Mouse (Mus musculus) liver, adult 2 months (tissue): ENCODE measurements around the gene Ccdc116. TPM values are rescaled to one million over a fixed set of nuclear protein-coding genes. Genes with fewer than 3 reads are reported as not detected.

Experiments used
- DNase-seq: peaks from one replicate; pipeline ENCODE4 v3.0.0-alpha.2; 2011; ENCODE audit warnings: low read depth, low spot score; ENCODE audit errors: extremely low read depth
- H3K27ac ChIP-seq: fragments of 200-500 bp; replicated peaks from 2 replicates; pipeline ENCODE4 v1.5.1; 2012; ENCODE audit warnings: low read depth, mild to moderate bottlenecking, control low read depth, inconsistent platforms, low read length; ENCODE audit not compliant: insufficient read depth
- H3K27me3 ChIP-seq: fragments of 200-500 bp; 2 replicates; pipeline ENCODE4 v1.6.1; 2012; ENCODE audit warnings: mild to moderate bottlenecking, moderate library complexity, low read length, inconsistent platforms; ENCODE audit not compliant: control insufficient read depth, insufficient read depth
- H3K36me3 ChIP-seq: fragments of 200-500 bp; 2 replicates; pipeline ENCODE4 v1.6.1; 2012; ENCODE audit warnings: low read length, inconsistent platforms; ENCODE audit not compliant: control insufficient read depth, insufficient read depth
- H3K4me1 ChIP-seq: fragments of 200-500 bp; 2 replicates; pipeline ENCODE4 v1.6.1; 2011; ENCODE audit warnings: low read length; ENCODE audit not compliant: control insufficient read depth, insufficient read depth
- H3K4me3 ChIP-seq: fragments of 200-500 bp; 2 replicates; pipeline ENCODE4 v1.5.1; 2011; ENCODE audit warnings: low read depth, mild to moderate bottlenecking, control low read depth, low read length, moderate library complexity; ENCODE audit not compliant: insufficient read depth
- H3K79me2 ChIP-seq: fragments of 200-500 bp; 2 replicates; pipeline ENCODE4 v1.6.1; 2012; ENCODE audit warnings: inconsistent platforms, mild to moderate bottlenecking, low read length, moderate library complexity; ENCODE audit not compliant: control insufficient read depth, insufficient read depth
- H3K9ac ChIP-seq: fragments of 200-500 bp; 2 replicates; pipeline ENCODE4 v1.6.1; 2012; ENCODE audit warnings: low read depth, mild to moderate bottlenecking, control low read depth, inconsistent platforms, low read length
- CTCF ChIP-seq: fragments of 200-500 bp; IDR thresholded peaks from 2 replicates; pipeline ENCODE4 v1.5.1; 2011; ENCODE audit warnings: low read depth, low read length, control low read depth
- POLR2A ChIP-seq: fragments of 200-500 bp; IDR thresholded peaks from 2 replicates; pipeline ENCODE4 v1.6.1; 2011; ENCODE audit warnings: low read length, control low read depth; ENCODE audit not compliant: insufficient read depth; ENCODE audit errors: extremely low read depth
- WGBS: fragments of 180-500 bp; shearing (Covaris S2); methylation state at CpG from one replicate; pipeline ENCODE4 v1.1.7; 2018; 5-methylcytosine and 5-hydroxymethylcytosine counted together
- polyA plus RNA-seq: library from polyadenylated mRNA; depleted of rRNA; stranded (reverse); fragments of >200 nt; gene quantifications from 2 replicates; pipeline ENCODE4 v1.2.3, GENCODE M21; 2012; rRNA removed
- total RNA-seq: library from RNA; depleted of rRNA; stranded (reverse); fragments of >200 nt; gene quantifications from 2 replicates; pipeline ENCODE4 v1.2.3, GENCODE M21; 2014; rRNA removed

Gene Ccdc116
- total RNA-seq = 0.07 TPM in 1 of 2 replicates, not detected in the other
- polyA plus RNA-seq = 0.05 and 0.07 TPM in 2 replicates

DNA sequence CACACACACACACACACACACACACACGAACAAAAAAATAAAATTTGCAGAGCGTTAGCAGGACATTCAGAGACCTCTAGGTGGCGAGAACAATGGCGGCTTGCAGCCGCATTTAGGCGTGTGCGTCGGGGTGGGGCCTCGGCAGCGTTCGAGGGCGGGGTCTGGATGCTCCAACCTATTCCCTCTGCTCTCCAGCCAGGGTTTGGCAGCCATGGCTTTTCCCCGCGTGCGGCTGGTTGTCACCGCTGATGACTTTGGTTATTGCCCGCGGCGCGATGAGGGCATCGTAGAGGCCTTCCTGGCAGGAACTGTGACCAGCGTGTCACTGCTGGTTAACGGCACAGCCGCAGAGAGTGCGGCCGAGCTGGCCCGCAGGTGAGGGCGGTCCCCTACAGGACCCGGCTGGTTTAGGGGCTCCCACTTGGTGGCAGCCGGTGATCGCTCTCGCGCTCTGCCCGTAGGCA lies at the start of gene Ccdc116:
Ccdc116 (minus strand) TSS at position 458 of the 464 bp plus-strand sequence.
- Histone ChIP-seq H3K36me3 (no peaks in the 10 kb centered on the region), H3K4me1 (peaks cover 7% of the 10 kb centered on the region; the same call in 1 of the 2 replicates), H3K79me2 (no peaks in the 10 kb centered on the region; the same call in 1 of the 2 replicates), H3K9ac (0 out of 2 replicates have a peak within 1 kb of the TSS, but pooled peaks have one; percentile 32), H3K4me3 (peak within 1 kb of the TSS; percentile 64), H3K27ac (no peak within 1 kb of the TSS), H3K27me3 (no peaks in the 10 kb centered on the region)
- TF ChIP-seq POLR2A = no peak
- TF ChIP-seq CTCF = peak; percentile 48
- peak; percentile 59 for DNase-seq
- WGBS = under 1% methylated on average over 34 of the region's 34 CpGs

DNA sequence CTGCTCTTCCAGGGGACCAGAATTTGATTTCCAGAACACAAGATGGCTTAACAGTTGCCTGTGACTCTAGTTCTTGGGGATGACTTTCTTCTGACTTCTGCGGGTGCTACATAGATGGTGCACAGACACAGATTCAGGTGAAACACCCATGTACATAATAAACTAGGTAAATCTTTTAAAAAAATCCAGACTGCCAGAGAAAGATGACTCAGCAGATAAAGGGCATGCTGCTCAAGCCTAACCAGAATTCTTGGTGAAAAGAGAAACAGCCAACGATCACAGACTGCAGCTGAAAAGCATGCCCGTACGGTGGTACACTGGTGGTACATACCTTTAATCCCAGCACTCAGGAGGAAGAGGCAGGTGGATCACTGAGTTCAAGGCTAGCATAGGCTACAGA lies 46.8 kb upstream of the Ccdc116 start:
- TF ChIP-seq POLR2A = no peak
- no peak for TF ChIP-seq CTCF
- peaks cover 44% of the 10 kb centered on the region for H3K79me2 ChIP-seq
- WGBS = 80% methylated on average over 4 of the region's 4 CpGs
- no peak overlapping the region for H3K9ac ChIP-seq
- H3K27me3 ChIP-seq = no peaks in the 10 kb centered on the region
- no peak for DNase-seq
- no peak overlapping the region for H3K27ac ChIP-seq
- H3K36me3 ChIP-seq = no peaks in the 10 kb centered on the region
- peaks cover 3% of the 10 kb centered on the region for H3K4me1 ChIP-seq
- H3K4me3 ChIP-seq = no peak overlapping the region

DNA sequence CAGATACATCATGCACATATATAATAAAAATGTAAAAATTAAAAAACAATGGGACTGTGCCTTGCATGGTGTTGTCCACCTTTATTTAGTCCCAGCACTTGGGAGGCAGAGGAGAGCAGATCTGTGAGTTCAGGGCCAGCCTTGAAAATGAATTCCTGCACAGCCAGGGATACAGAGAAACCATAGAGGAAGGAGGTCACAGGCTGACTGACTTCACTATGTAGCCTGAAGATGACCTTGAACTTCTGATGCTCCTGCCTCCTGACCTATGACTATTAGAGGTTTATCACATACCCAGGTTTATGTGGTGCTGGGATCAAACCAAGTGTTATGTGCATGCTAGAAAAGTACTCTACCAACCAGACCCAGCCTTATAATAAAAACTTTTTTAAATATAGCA lies 38.4 kb upstream of the Ccdc116 start:
- no peaks in the 10 kb centered on the region for H3K36me3 ChIP-seq
- H3K27ac ChIP-seq = no peak overlapping the region
- H3K4me3 ChIP-seq = no peak overlapping the region
- peak; percentile 40 for DNase-seq
- no peak for TF ChIP-seq POLR2A
- TF ChIP-seq CTCF = no peak
- no peak overlapping the region for H3K9ac ChIP-seq
- H3K4me1 ChIP-seq = peaks cover 14% of the 10 kb centered on the region; the same call in 1 of the 2 replicates
- no peaks in the 10 kb centered on the region for H3K27me3 ChIP-seq
- H3K79me2 ChIP-seq = peaks cover 28% of the 10 kb centered on the region

DNA sequence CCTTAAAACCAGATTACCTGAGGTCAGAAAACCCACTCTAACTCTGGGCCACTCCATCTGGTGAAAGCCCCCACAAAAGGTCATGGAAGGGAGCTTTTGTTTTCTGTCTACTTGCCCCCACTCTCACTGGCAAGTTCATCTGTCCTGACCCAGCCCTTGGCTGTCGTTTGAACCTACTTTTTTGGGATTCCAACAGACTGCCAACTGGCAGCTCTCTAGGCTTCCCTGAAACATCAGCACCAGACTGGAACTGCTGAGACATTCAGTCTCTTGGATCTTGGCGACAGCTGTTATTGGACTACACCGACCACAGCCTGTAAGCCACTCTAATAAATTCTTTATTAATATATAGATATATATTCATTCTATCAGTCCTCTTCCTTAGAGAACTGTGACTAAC lies 36.0 kb upstream of the Ccdc116 start:
- peaks cover 28% of the 10 kb centered on the region for H3K79me2 ChIP-seq
- WGBS = 30% methylated on average over 3 of the region's 3 CpGs
- DNase-seq = peak; percentile 53

DNA sequence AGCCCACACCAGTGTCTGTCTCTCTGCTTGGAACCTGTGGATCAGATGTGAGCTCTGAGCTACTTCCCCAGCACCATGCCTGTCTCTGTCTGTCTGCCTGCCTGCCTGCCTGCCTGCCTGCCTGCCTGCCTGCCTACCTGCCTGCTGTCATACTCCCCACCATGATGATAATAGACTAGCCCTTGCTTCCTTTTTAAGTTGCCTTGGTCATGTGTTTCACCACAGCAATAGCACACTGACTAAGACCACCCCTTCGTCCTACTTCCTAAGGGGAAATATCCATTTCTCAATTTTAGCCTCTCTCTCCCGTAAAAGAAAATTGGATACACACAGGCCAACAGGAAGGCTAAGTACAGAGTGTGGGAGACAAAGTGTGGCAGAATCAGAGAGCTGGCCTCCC lies 35.1 kb upstream of the Ccdc116 start:
- no peaks in the 10 kb centered on the region for H3K27me3 ChIP-seq
- H3K79me2 ChIP-seq = peaks cover 31% of the 10 kb centered on the region; the same call in 1 of the 2 replicates
- DNase-seq = no peak
- H3K36me3 ChIP-seq = peaks cover 3% of the 10 kb centered on the region; the same call in 1 of the 2 replicates
- H3K4me3 ChIP-seq = no peak overlapping the region
- peak overlapping the region; percentile 38 for H3K27ac ChIP-seq
- 73% methylated on average over 2 of the region's 2 CpGs for WGBS
- H3K9ac ChIP-seq = no peak overlapping the region
- TF ChIP-seq POLR2A (no peak), CTCF (no peak)
- H3K4me1 ChIP-seq = peaks cover 20% of the 10 kb centered on the region; the same call in 1 of the 2 replicates

More for the DNA sequence above, 36.0 kb upstream of the Ccdc116 start:
- H3K27me3 ChIP-seq = no peaks in the 10 kb centered on the region
- no peak overlapping the region for H3K4me3 ChIP-seq
- peaks cover 14% of the 10 kb centered on the region; the same call in 1 of the 2 replicates for H3K4me1 ChIP-seq
- TF ChIP-seq POLR2A = no peak
- TF ChIP-seq CTCF = no peak
- H3K36me3 ChIP-seq = peaks cover 3% of the 10 kb centered on the region; the same call in 1 of the 2 replicates
- no peak overlapping the region for H3K27ac ChIP-seq
- H3K9ac ChIP-seq = no peak overlapping the region

DNA sequence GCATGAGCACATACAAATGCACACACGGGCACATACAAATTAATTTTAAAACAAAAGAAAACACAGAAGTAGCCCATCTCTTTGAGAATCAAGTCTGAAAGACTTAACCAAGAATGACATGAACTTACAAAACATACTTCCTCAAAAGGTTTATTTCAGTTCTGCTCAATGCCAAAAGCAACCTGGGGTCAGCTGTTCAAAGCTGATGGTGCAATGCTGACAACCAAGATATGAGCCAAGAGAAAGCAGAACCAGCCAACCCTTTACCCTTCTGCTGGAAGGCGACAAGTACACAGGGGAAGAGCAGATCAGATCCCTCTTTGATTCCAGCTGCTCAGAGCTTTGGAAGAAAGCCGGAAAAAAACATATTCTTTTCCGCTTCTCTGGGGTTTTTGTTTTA lies 34.4 kb upstream of the Ccdc116 start:
- TF ChIP-seq CTCF (no peak), POLR2A (no peak)
- Histone ChIP-seq H3K9ac (no peak overlapping the region), H3K27me3 (no peaks in the 10 kb centered on the region), H3K4me1 (peaks cover 18% of the 10 kb centered on the region; the same call in 1 of the 2 replicates), H3K27ac (peak overlapping the region; percentile 48; the same call in 1 of the 2 replicates), H3K4me3 (no peak overlapping the region), H3K36me3 (peaks cover 3% of the 10 kb centered on the region; the same call in 1 of the 2 replicates), H3K79me2 (peaks cover 32% of the 10 kb centered on the region; the same call in 1 of the 2 replicates)
- 25% methylated on average over 4 of the region's 4 CpGs for WGBS
- DNase-seq = peak; percentile 95
